Comparison of ENCODE assay signal across 26 mouse cellular contexts in the genomic region with DNA sequence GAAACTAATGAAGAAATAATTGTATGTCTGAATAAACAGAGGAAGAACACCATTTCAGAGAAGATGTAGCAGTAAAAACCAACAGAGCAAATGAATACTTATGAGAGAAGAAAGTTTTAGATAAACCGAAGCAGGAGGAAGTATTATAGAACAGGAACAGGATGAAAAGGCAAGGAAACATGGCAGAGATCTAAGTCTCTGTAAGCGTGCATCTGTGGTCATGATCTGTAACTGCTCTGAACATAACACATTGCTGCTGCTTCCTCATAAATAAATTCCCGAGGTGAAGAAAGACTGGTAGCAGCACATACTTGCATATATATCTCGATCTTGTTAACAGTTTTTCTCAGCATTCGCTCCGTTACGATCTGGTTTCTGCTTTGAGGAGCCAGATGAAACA.
DNase-seq lines count a peak whose midpoint lies in the region; ATAC-seq lines count a peak whose summit lies in the region.
"Had no signal": no experiment of that assay in that cellular context is flagged by ENCODE, and none has a peak within 500 bp of the region (broad histone marks: within the 10 kb centered on the region; RNA-seq: fewer than 3 reads in every experiment).

No protein-coding gene starts in this region.

- H3K4me2 ChIP-seq in midbrain, embryonic 11.5 days: no peak overlapping the region
- H3K4me2 ChIP-seq: embryonic facial prominence, embryonic 13.5 days; forebrain, embryonic 12.5 days; forebrain, embryonic 15.5 days; heart, embryonic 11.5 days; hindbrain, embryonic 13.5 days; intestine, embryonic 15.5 days had no signal

- H3K27me3 ChIP-seq in midbrain, embryonic 11.5 days (ENCODE audit: control insufficient read depth, insufficient read depth, low read length): no peaks in the 10 kb centered on the region
- no peaks in the 10 kb centered on the region for H3K27me3 ChIP-seq in midbrain, embryonic 10.5 days (ENCODE audit: low read depth, poor library complexity, severe bottlenecking)
- H3K27me3 ChIP-seq: embryonic facial prominence, embryonic 13.5 days; forebrain, embryonic 12.5 days; forebrain, embryonic 15.5 days; hindbrain, embryonic 13.5 days; intestine, embryonic 15.5 days had no signal

- no peaks in the 10 kb centered on the region for H3K9me3 ChIP-seq in midbrain, embryonic 11.5 days (ENCODE audit: control insufficient read depth, low read length)
- H3K9me3 ChIP-seq in midbrain, embryonic 10.5 days (replicated peaks): no peaks in the 10 kb centered on the region
- H3K9me3 ChIP-seq: embryonic facial prominence, embryonic 10.5 days; embryonic facial prominence, embryonic 13.5 days; forebrain, embryonic 12.5 days; forebrain, embryonic 15.5 days; hindbrain, embryonic 10.5 days; hindbrain, embryonic 13.5 days; intestine, embryonic 15.5 days had no signal

- DNase-seq in midbrain, embryonic 11.5 days (ENCODE audit: low spot score, missing footprints): peak; percentile 77
- no peak for DNase-seq in midbrain, embryonic 10.5 days (ENCODE audit: low spot score)
- peak; percentile 9 for DNase-seq in naive thymus-derived CD4-positive, alpha-beta T cell, adult 2 months (ENCODE audit: low read depth)
- no peak for DNase-seq in left cerebral cortex, postnatal 14 days (ENCODE audit: low spot score in 2 of 2)
- DNase-seq in adrenal gland, adult (ENCODE audit: inconsistent age in 2 of 2, low spot score in 1 of 2): no peak
- DNase-seq: adrenal gland, postnatal 10 days; adrenal gland, postnatal 36 days; cerebellum, adult 11 months; cerebellum, adult 2 months; cerebellum, adult 9-11 months; cerebellum, postnatal 25 days; embryo, embryonic 11 days; gastrocnemius, adult 2 months; gastrocnemius, postnatal 14 days; heart, adult 11 months had no signal

- H3K36me3 ChIP-seq in midbrain, embryonic 11.5 days (ENCODE audit: control insufficient read depth, insufficient read depth, low read length): no peaks in the 10 kb centered on the region
- H3K36me3 ChIP-seq in midbrain, embryonic 10.5 days: no peaks in the 10 kb centered on the region
- H3K36me3 ChIP-seq: embryonic facial prominence, embryonic 10.5 days; embryonic facial prominence, embryonic 13.5 days; forebrain, embryonic 12.5 days; forebrain, embryonic 15.5 days; hindbrain, embryonic 10.5 days; hindbrain, embryonic 13.5 days; intestine, embryonic 15.5 days had no signal

- H3K9ac ChIP-seq in midbrain, embryonic 11.5 days (ENCODE audit: low read length): no peak overlapping the region
- H3K9ac ChIP-seq: embryonic facial prominence, embryonic 13.5 days; forebrain, embryonic 12.5 days; forebrain, embryonic 15.5 days; hindbrain, embryonic 13.5 days; intestine, embryonic 15.5 days had no signal

- intact Hi-C loops in left cerebral cortex, postnatal 14 days (cut with DNase I): no loop called here

- H3K4me1 ChIP-seq in midbrain, embryonic 11.5 days (ENCODE audit: control insufficient read depth, insufficient read depth, low read length): no peaks in the 10 kb centered on the region
- no peaks in the 10 kb centered on the region for H3K4me1 ChIP-seq in midbrain, embryonic 10.5 days
- H3K4me1 ChIP-seq: embryonic facial prominence, embryonic 10.5 days; embryonic facial prominence, embryonic 13.5 days; forebrain, embryonic 12.5 days; forebrain, embryonic 15.5 days; hindbrain, embryonic 10.5 days; hindbrain, embryonic 13.5 days; intestine, embryonic 15.5 days had no signal

- H3K27ac ChIP-seq in midbrain, embryonic 11.5 days (ENCODE audit: low read depth, low read length): no peak overlapping the region
- H3K27ac ChIP-seq in midbrain, embryonic 10.5 days (replicated peaks): no peak overlapping the region
- H3K27ac ChIP-seq: embryonic facial prominence, embryonic 10.5 days; embryonic facial prominence, embryonic 13.5 days; forebrain, embryonic 12.5 days; forebrain, embryonic 15.5 days; gastrocnemius, adult 2 months; hindbrain, embryonic 10.5 days; hindbrain, embryonic 13.5 days; intestine, embryonic 15.5 days had no signal

- H3K4me3 ChIP-seq in midbrain, embryonic 11.5 days (ENCODE audit: low read depth, low read length): no peak overlapping the region
- H3K4me3 ChIP-seq in midbrain, embryonic 10.5 days: no peak overlapping the region
- H3K4me3 ChIP-seq: embryonic facial prominence, embryonic 10.5 days; embryonic facial prominence, embryonic 13.5 days; erythroblast, embryonic 14.5 days; forebrain, embryonic 12.5 days; forebrain, embryonic 15.5 days; gastrocnemius, adult 2 months; hindbrain, embryonic 10.5 days; hindbrain, embryonic 13.5 days; intestine, embryonic 15.5 days had no signal

- WGBS in midbrain, embryonic 11.5 days: 88% methylated on average over 7 of the region's 7 CpGs
- 93% methylated on average over 7 of the region's 7 CpGs for WGBS in midbrain, embryonic 10.5 days

- ATAC-seq in midbrain, embryonic 11.5 days (ENCODE audit: low FRiP score): no peak
- ATAC-seq in common myeloid progenitor, adult 5-6 weeks (replicated peaks; ENCODE audit: low read depth, poor library complexity, severe bottlenecking): peak; percentile 68
- ATAC-seq: forebrain, embryonic 15.5 days; hindbrain, embryonic 16.5 days; intestine, embryonic 15.5 days had no signal

Comparison
In these comparisons a context has a peak if more than half of its experiments do, and no peak if none do; other contexts are left out.
1. DNase-seq: peak in midbrain, embryonic 11.5 days (single experiment) and naive thymus-derived CD4-positive, alpha-beta T cell, adult 2 months (single experiment); none in midbrain, embryonic 10.5 days (single experiment), left cerebral cortex, postnatal 14 days (0 of 2) and adrenal gland, adult (0 of 2).